Mouse (Mus musculus) CD8-positive naive resting alpha-beta T cell, adult 2 months (primary cell): Measurements from ENCODE around the gene Pitx1.

Source experiments
- DNase-seq, 2 experiments: peaks; one replicate each; pipeline ENCODE4 v3.0.0; 2022; ENCODE audit warnings: low read depth in 2 of 2, low spot score in 2 of 2

Pitx1 gene

GRCm38 (mm10) chr13:55836142-55836625 is at the start of gene Pitx1:
Gene Pitx1 (minus strand): TSS chr13:55836192.
- no peak for DNase-seq

GRCm38 (mm10) chr13:55881431-55882202 is 45.6 kb upstream of the Pitx1 start:
- no peak for DNase-seq

- no peak for DNase-seq
Measured at GRCm38 (mm10) chr13:55878353-55878752, 42.4 kb upstream of the Pitx1 start.

- no peak for DNase-seq
Measured at GRCm38 (mm10) chr13:55871410-55871809, 35.4 kb upstream of the Pitx1 start.

- no peak for DNase-seq
Measured at GRCm38 (mm10) chr13:55870001-55870400, 34.0 kb upstream of the Pitx1 start.

GRCm38 (mm10) chr13:55867540-55868103 is 31.6 kb upstream of the Pitx1 start:
- DNase-seq: no peak

GRCm38 (mm10) chr13:55860483-55860882 is 24.5 kb upstream of the Pitx1 start:
- DNase-seq: no peak

- no peak for DNase-seq
Measured at GRCm38 (mm10) chr13:55858463-55858862, 22.5 kb upstream of the Pitx1 start.

- no peak for DNase-seq
Measured at GRCm38 (mm10) chr13:55855793-55856192, 19.8 kb upstream of the Pitx1 start.

GRCm38 (mm10) chr13:55852205-55852604 is 16.2 kb upstream of the Pitx1 start:
- no peak for DNase-seq

GRCm38 (mm10) chr13:55850726-55851125 is 14.7 kb upstream of the Pitx1 start:
- no peak for DNase-seq

GRCm38 (mm10) chr13:55848604-55849190 is 12.7 kb upstream of the Pitx1 start:
- no peak for DNase-seq

- no peak for DNase-seq
Measured at GRCm38 (mm10) chr13:55847805-55848204, 11.8 kb upstream of the Pitx1 start.

- DNase-seq: no peak
Measured at GRCm38 (mm10) chr13:55843700-55844099, 7.7 kb upstream of the Pitx1 start.

GRCm38 (mm10) chr13:55840223-55840622 is 4.2 kb upstream of the Pitx1 start:
- no peak for DNase-seq

- no peak for DNase-seq
Measured at GRCm38 (mm10) chr13:55836786-55837780, 1.1 kb upstream of the Pitx1 start.

GRCm38 (mm10) chr13:55835548-55836097 is 369 bp downstream of the Pitx1 start:
- DNase-seq: no peak

- DNase-seq: no peak
Measured at GRCm38 (mm10) chr13:55834667-55835066, 1.3 kb downstream of the Pitx1 start.

- DNase-seq: no peak
Measured at GRCm38 (mm10) chr13:55833921-55834320, 2.1 kb downstream of the Pitx1 start.

GRCm38 (mm10) chr13:55832602-55833001 is 3.4 kb downstream of the Pitx1 start:
- no peak for DNase-seq

GRCm38 (mm10) chr13:55831722-55832160 is 4.3 kb downstream of the Pitx1 start:
- no peak for DNase-seq
